In the genomic region with DNA sequence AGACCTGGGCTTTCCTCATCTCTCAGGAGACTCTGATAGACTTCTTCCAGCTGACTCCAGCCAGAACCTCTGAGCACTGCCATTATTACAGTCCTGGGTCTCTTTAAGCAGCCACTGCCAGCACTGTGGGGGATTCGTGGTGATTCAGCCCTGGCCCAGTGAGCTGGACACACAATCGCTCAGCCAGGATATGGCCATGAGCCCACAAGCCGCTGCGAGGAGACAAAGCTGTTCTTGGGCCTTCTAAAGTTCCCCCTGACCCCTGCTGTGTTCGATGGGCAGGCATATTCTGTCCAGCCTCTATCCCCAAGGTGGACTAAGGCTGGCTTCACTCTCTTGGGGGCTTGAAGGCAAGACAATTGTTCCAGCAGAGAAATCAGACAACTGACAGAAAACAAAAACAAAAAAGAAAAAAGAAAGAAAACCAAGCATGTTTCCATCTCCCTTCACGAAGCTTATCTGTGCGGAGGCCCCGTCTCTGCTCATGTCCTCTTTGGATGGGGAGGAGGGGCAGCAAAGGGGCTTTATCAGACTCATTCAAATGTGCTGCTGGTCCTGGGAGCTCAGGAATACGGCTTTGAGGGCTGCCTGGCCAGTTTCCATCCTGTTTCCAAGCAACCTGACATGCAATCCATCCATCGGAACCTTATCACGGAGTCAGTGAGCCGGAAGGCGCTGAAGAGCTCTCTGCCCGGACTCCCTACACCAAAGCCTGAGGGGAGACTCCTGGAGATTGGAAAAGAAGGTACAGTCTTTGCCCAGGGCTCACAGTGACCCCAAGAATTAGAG, we compare ENCODE assay signal across 9 mouse cellular contexts.
DNase-seq lines count a peak whose midpoint lies in the region; ATAC-seq and TF ChIP-seq lines count a peak whose summit lies in the region.
"Had no signal": no experiment of that assay in that cellular context is flagged by ENCODE, and none has a peak within 500 bp of the region (broad histone marks: within the 10 kb centered on the region; RNA-seq: fewer than 3 reads in every experiment).

No protein-coding gene starts in this region.

- no peaks in the 10 kb centered on the region for H3K9me3 ChIP-seq in liver, embryonic 11.5 days (ENCODE audit: control insufficient read depth, low read length)
- H3K9me3 ChIP-seq in liver, embryonic 12.5 days (replicated peaks): no peaks in the 10 kb centered on the region
- no peaks in the 10 kb centered on the region for H3K9me3 ChIP-seq in midbrain, postnatal 0 days (ENCODE audit: low read length)
- no peaks in the 10 kb centered on the region for H3K9me3 ChIP-seq in stomach, postnatal 0 days (ENCODE audit: control insufficient read depth, low read length)

- no peak overlapping the region for H3K4me3 ChIP-seq in liver, embryonic 11.5 days (ENCODE audit: low read depth, low read length)
- H3K4me3 ChIP-seq in liver, embryonic 12.5 days: no peak overlapping the region
- H3K4me3 ChIP-seq in heart, adult 2 months: no peak overlapping the region
- peak overlapping the region; percentile 26; the same call in 1 of the 2 replicates for H3K4me3 ChIP-seq in layer of hippocampus, adult 2 months
- no peak overlapping the region for H3K4me3 ChIP-seq in midbrain, postnatal 0 days (ENCODE audit: low read depth, low read length)
- H3K4me3 ChIP-seq in stomach, postnatal 0 days (ENCODE audit: low read depth, low read length): no peak overlapping the region

- H3K79me2 ChIP-seq in heart, adult 2 months (replicated peaks; ENCODE audit: control insufficient read depth, insufficient read depth, low read length): no peaks in the 10 kb centered on the region

- no peak for TF ChIP-seq POLR2A in heart, adult 2 months (IDR thresholded peaks at IDR 0.05; ENCODE audit: insufficient read depth, low read depth, low read length)

- peak; percentile 45 for DNase-seq in liver, embryonic 11.5 days (ENCODE audit: low spot score)
- peak; percentile 83 to 86 for DNase-seq in cerebellum, postnatal 14 days
- peak; percentile 73 to 79 for DNase-seq in heart, adult 2 months
- DNase-seq in layer of hippocampus, adult 2 months (ENCODE audit: low spot score in 2 of 2): peak; percentile 53 to 66
- peak; percentile 90 for DNase-seq in midbrain, postnatal 0 days (ENCODE audit: low spot score)
- peak; percentile 49 for DNase-seq in stomach, postnatal 0 days (ENCODE audit: low spot score)
- DNase-seq in B cell, adult 2 months: no peak

- H3K9ac ChIP-seq in liver, embryonic 11.5 days (ENCODE audit: low read depth, low read length): no peak overlapping the region
- H3K9ac ChIP-seq in liver, embryonic 12.5 days: no peak overlapping the region
- no peak overlapping the region for H3K9ac ChIP-seq in heart, adult 2 months (ENCODE audit: low read depth, low read length)
- H3K9ac ChIP-seq in midbrain, postnatal 0 days (replicated peaks; ENCODE audit: low read length, poor library complexity, severe bottlenecking): no peak overlapping the region
- H3K9ac ChIP-seq in stomach, postnatal 0 days (ENCODE audit: low read length): peak overlapping the region; percentile 35; the same call in 1 of the 2 replicates
- H3K9ac ChIP-seq: liver, embryonic 14.5 days had no signal

- no peak overlapping the region for H3K4me2 ChIP-seq in liver, embryonic 11.5 days
- H3K4me2 ChIP-seq in liver, embryonic 12.5 days: no peak overlapping the region
- peak overlapping the region; percentile 22 for H3K4me2 ChIP-seq in midbrain, postnatal 0 days (ENCODE audit: low read depth, low read length, poor library complexity, severe bottlenecking)
- H3K4me2 ChIP-seq in stomach, postnatal 0 days (replicated peaks; ENCODE audit: low read depth): no peak overlapping the region

- intact Hi-C loops in heart, adult 2 months (cut with DNase I): no loop called here

- H3K4me1 ChIP-seq in liver, embryonic 11.5 days (replicated peaks; ENCODE audit: control insufficient read depth, insufficient read depth, low read length): peaks cover 9% of the 10 kb centered on the region
- H3K4me1 ChIP-seq in liver, embryonic 12.5 days: peaks cover 17% of the 10 kb centered on the region
- H3K4me1 ChIP-seq in heart, adult 2 months (ENCODE audit: control insufficient read depth, insufficient read depth, low read length): peaks cover 2% of the 10 kb centered on the region
- peaks cover 6% of the 10 kb centered on the region for H3K4me1 ChIP-seq in midbrain, postnatal 0 days (ENCODE audit: insufficient read depth, low read length)
- peaks cover 4% of the 10 kb centered on the region; the same call in 1 of the 2 replicates for H3K4me1 ChIP-seq in stomach, postnatal 0 days (replicated peaks; ENCODE audit: control insufficient read depth, insufficient read depth)

- ATAC-seq in liver, embryonic 11.5 days (replicated peaks; ENCODE audit: low FRiP score): no peak
- no peak for ATAC-seq in liver, embryonic 12.5 days
- ATAC-seq in midbrain, postnatal 0 days (ENCODE audit: low FRiP score): peak; percentile 71
- ATAC-seq in stomach, postnatal 0 days (ENCODE audit: low FRiP score, low TSS enrichment): no peak

- no peaks in the 10 kb centered on the region for H3K36me3 ChIP-seq in liver, embryonic 11.5 days (ENCODE audit: control insufficient read depth, insufficient read depth, low read length)
- no peaks in the 10 kb centered on the region for H3K36me3 ChIP-seq in liver, embryonic 12.5 days
- H3K36me3 ChIP-seq in heart, adult 2 months (ENCODE audit: control insufficient read depth, insufficient read depth, low read length): no peaks in the 10 kb centered on the region
- no peaks in the 10 kb centered on the region for H3K36me3 ChIP-seq in midbrain, postnatal 0 days (ENCODE audit: insufficient read depth, low read length)
- no peaks in the 10 kb centered on the region for H3K36me3 ChIP-seq in stomach, postnatal 0 days (ENCODE audit: control insufficient read depth, insufficient read depth, low read length)

- no peak for TF ChIP-seq CTCF in heart, adult 2 months (IDR thresholded peaks at IDR 0.05)
- no peak for TF ChIP-seq CTCF in layer of hippocampus, adult 2 months (conservative IDR thresholded peaks at IDR 0.05)
- TF ChIP-seq CTCF in midbrain, postnatal 0 days (IDR thresholded peaks at IDR 0.05): no peak
- no peak for TF ChIP-seq CTCF in stomach, postnatal 0 days (IDR thresholded peaks at IDR 0.05; ENCODE audit: low read depth)

- no peak for TF ChIP-seq EP300 in heart, adult 2 months (IDR thresholded peaks at IDR 0.05; ENCODE audit: insufficient read depth, low read depth, low read length)
- TF ChIP-seq EP300 in stomach, postnatal 0 days (optimal IDR thresholded peaks at IDR 0.05): no peak

- H3K27me3 ChIP-seq in liver, embryonic 11.5 days (replicated peaks; ENCODE audit: control insufficient read depth, insufficient read depth, low read length): no peaks in the 10 kb centered on the region
- no peaks in the 10 kb centered on the region for H3K27me3 ChIP-seq in liver, embryonic 12.5 days (replicated peaks)
- no peaks in the 10 kb centered on the region for H3K27me3 ChIP-seq in heart, adult 2 months (ENCODE audit: control insufficient read depth, insufficient read depth, low read length)
- no peaks in the 10 kb centered on the region for H3K27me3 ChIP-seq in midbrain, postnatal 0 days (ENCODE audit: insufficient read depth, low read length)
- H3K27me3 ChIP-seq in stomach, postnatal 0 days (ENCODE audit: control insufficient read depth, insufficient read depth, low read length): no peaks in the 10 kb centered on the region

- WGBS in liver, embryonic 11.5 days: 44% methylated on average over 14 of the region's 14 CpGs
- 52% methylated on average over 14 of the region's 14 CpGs for WGBS in liver, embryonic 12.5 days (ENCODE audit: insufficient replicate concordance)
- WGBS in heart, adult 2 months: 27% methylated on average over 14 of the region's 14 CpGs
- 15% methylated on average over 14 of the region's 14 CpGs for WGBS in midbrain, postnatal 0 days
- 29% methylated on average over 14 of the region's 14 CpGs for WGBS in stomach, postnatal 0 days

- H3K27ac ChIP-seq in liver, embryonic 11.5 days (ENCODE audit: low read depth, low read length): no peak overlapping the region
- H3K27ac ChIP-seq in liver, embryonic 12.5 days: no peak overlapping the region
- no peak overlapping the region for H3K27ac ChIP-seq in heart, adult 2 months
- peak overlapping the region; percentile 67 for H3K27ac ChIP-seq in layer of hippocampus, adult 2 months
- H3K27ac ChIP-seq in midbrain, postnatal 0 days (ENCODE audit: low read depth, low read length): no peak overlapping the region
- H3K27ac ChIP-seq in stomach, postnatal 0 days (replicated peaks): 0 out of 2 replicates have a peak overlapping the region, but pooled peaks have one; percentile 45
- H3K27ac ChIP-seq: liver, embryonic 14.5 days had no signal

Comparison
In these comparisons a context has a peak if more than half of its experiments do, and no peak if none do; other contexts are left out.
1. DNase-seq: peak in liver, embryonic 11.5 days (single experiment), cerebellum, postnatal 14 days (2 of 2), heart, adult 2 months (2 of 2), layer of hippocampus, adult 2 months (2 of 2), midbrain, postnatal 0 days (single experiment) and stomach, postnatal 0 days (single experiment); none in B cell, adult 2 months (0 of 2).
2. H3K27ac ChIP-seq: peak in layer of hippocampus, adult 2 months (single experiment) and stomach, postnatal 0 days (single experiment); none in liver, embryonic 11.5 days (single experiment), liver, embryonic 12.5 days (single experiment), heart, adult 2 months (single experiment) and midbrain, postnatal 0 days (single experiment).